Mouse (Mus musculus) stomach, postnatal 0 days (tissue): Measurements from ENCODE around the gene C1qtnf12. TPM values are rescaled to one million over a fixed set of nuclear protein-coding genes. Genes with fewer than 3 reads are reported as not detected.

Experiments
- ATAC-seq: fragments of 200-750 bp; cut with Nextera tagmentation; 2 replicates; pipeline ENCODE4 v1.8.0; 2017; ENCODE audit not compliant: low FRiP score, low TSS enrichment
- DNase-seq: peaks from one replicate; pipeline ENCODE4 v3.0.0-alpha.2; 2016; ENCODE audit warnings: low spot score
- H3K27ac ChIP-seq: fragments of 300-500 bp; sonication (generic); replicated peaks from 2 replicates; pipeline ENCODE4 v1.5.1; 2014; ENCODE audit warnings: mild to moderate bottlenecking, control low read depth
- H3K27me3 ChIP-seq: fragments of 300-500 bp; sonication (generic); 2 replicates; pipeline ENCODE4 v1.6.1; 2014; ENCODE audit warnings: low read length; ENCODE audit not compliant: control insufficient read depth, insufficient read depth
- H3K36me3 ChIP-seq: fragments of 300-500 bp; sonication (generic); 2 replicates; pipeline ENCODE4 v1.6.1; 2014; ENCODE audit warnings: low read length, mixed read lengths; ENCODE audit not compliant: control insufficient read depth, insufficient read depth
- H3K4me1 ChIP-seq: fragments of 300-500 bp; sonication (generic); replicated peaks from 2 replicates; pipeline ENCODE4 v1.6.1; 2014; ENCODE audit warnings: antibody characterized with exemption; ENCODE audit not compliant: control insufficient read depth, insufficient read depth
- H3K4me2 ChIP-seq: fragments of 300-500 bp; sonication (generic); replicated peaks from 2 replicates; pipeline ENCODE4 v1.6.1; 2014; ENCODE audit warnings: low read depth, mild to moderate bottlenecking, control low read depth, moderate library complexity
- H3K4me3 ChIP-seq: fragments of 300-500 bp; sonication (generic); 2 replicates; pipeline ENCODE4 v1.5.1; 2014; ENCODE audit warnings: low read depth, low read length, control low read depth
- H3K9ac ChIP-seq: fragments of 300-500 bp; sonication (generic); 2 replicates; pipeline ENCODE4 v1.6.1; 2014; ENCODE audit warnings: mild to moderate bottlenecking, low read length, control low read depth, mixed read lengths
- H3K9me3 ChIP-seq: fragments of 300-500 bp; sonication (generic); 2 replicates; pipeline ENCODE4 v1.6.1; 2016; ENCODE audit warnings: low read length; ENCODE audit not compliant: control insufficient read depth
- CTCF ChIP-seq: IDR thresholded peaks from 2 replicates; pipeline ENCODE4 v1.5.1; 2016; ENCODE audit warnings: antibody characterized with exemption, low read depth, mild to moderate bottlenecking, moderate library complexity
- EP300 ChIP-seq: optimal IDR thresholded peaks from 2 replicates; pipeline ENCODE3; 2016; ENCODE audit warnings: antibody characterized with exemption
- WGBS: fragments of 180-500 bp; shearing (Covaris S2); extraction: QIAGEN DNeasy Blood & Tissue Kit; methylation state at CpG from one replicate; pipeline ENCODE4 v1.1.7; 2014; 5-methylcytosine and 5-hydroxymethylcytosine counted together
- polyA plus RNA-seq: library from polyadenylated mRNA; unstranded; fragments of >200 nt; fragmentation: Nextera tagmentation; extraction: Ambion mirVana; gene quantifications from 2 replicates; pipeline ENCODE4 v1.2.1, GENCODE M21; 2015

C1qtnf12 gene
- polyA plus RNA-seq, 1 experiment from 2014 or later: 48.5 TPM

GRCm38 (mm10) chr4:155970286-155970685 is 8.2 kb downstream of the C1qtnf12 start:
- TF ChIP-seq CTCF: no peak
- no peak for TF ChIP-seq EP300
- no peak overlapping the region for H3K9ac ChIP-seq
- no peak overlapping the region for H3K27ac ChIP-seq
- no peak overlapping the region for H3K4me2 ChIP-seq
- H3K4me3 ChIP-seq: no peak overlapping the region
- no peaks in the 10 kb centered on the region for H3K9me3 ChIP-seq
- H3K36me3 ChIP-seq: no peaks in the 10 kb centered on the region
- H3K27me3 ChIP-seq: no peaks in the 10 kb centered on the region
- 76% methylated on average over 5 of the region's 5 CpGs for WGBS
- ATAC-seq (no peak), DNase-seq (no peak)
- no peaks in the 10 kb centered on the region for H3K4me1 ChIP-seq

- Histone ChIP-seq H3K9me3 (no peaks in the 10 kb centered on the region), H3K4me1 (no peaks in the 10 kb centered on the region), H3K27ac (no peak overlapping the region), H3K4me3 (no peak overlapping the region), H3K4me2 (no peak overlapping the region), H3K9ac (no peak overlapping the region), H3K27me3 (no peaks in the 10 kb centered on the region), H3K36me3 (no peaks in the 10 kb centered on the region)
- ATAC-seq (no peak), DNase-seq (no peak)
- 75% methylated on average over 6 of the region's 6 CpGs for WGBS
- TF ChIP-seq EP300 (no peak), CTCF (no peak)
These were observed 10.5 kb downstream of the C1qtnf12 start for GRCm38 (mm10) chr4:155972651-155973050.

- WGBS: 73% methylated on average over 2 of the region's 2 CpGs
- DNase-seq (no peak), ATAC-seq (no peak)
- no peak overlapping the region for H3K27ac ChIP-seq
- TF ChIP-seq EP300: no peak
- TF ChIP-seq CTCF: peak; percentile 29; the same call in 1 of the 2 replicates
- no peak overlapping the region for H3K9ac ChIP-seq
- H3K4me1 ChIP-seq: no peaks in the 10 kb centered on the region
- no peaks in the 10 kb centered on the region for H3K9me3 ChIP-seq
- no peaks in the 10 kb centered on the region for H3K27me3 ChIP-seq
- no peak overlapping the region for H3K4me3 ChIP-seq
- H3K36me3 ChIP-seq: no peaks in the 10 kb centered on the region
- no peak overlapping the region for H3K4me2 ChIP-seq
These were observed 11.1 kb downstream of the C1qtnf12 start for GRCm38 (mm10) chr4:155973239-155973638.

GRCm38 (mm10) chr4:155981436-155982082 is 19.4 kb downstream of the C1qtnf12 start:
- no peaks in the 10 kb centered on the region for H3K4me1 ChIP-seq
- H3K4me3 ChIP-seq: no peak overlapping the region
- H3K9me3 ChIP-seq: no peaks in the 10 kb centered on the region
- TF ChIP-seq EP300: no peak
- TF ChIP-seq CTCF: no peak
- 75% methylated on average over 12 of the region's 12 CpGs for WGBS
- DNase-seq (no peak), ATAC-seq (no peak)
- no peak overlapping the region for H3K4me2 ChIP-seq
- no peaks in the 10 kb centered on the region for H3K36me3 ChIP-seq
- H3K27ac ChIP-seq: no peak overlapping the region
- no peaks in the 10 kb centered on the region for H3K27me3 ChIP-seq
- H3K9ac ChIP-seq: no peak overlapping the region

GRCm38 (mm10) chr4:155983788-155984187 is 21.7 kb downstream of the C1qtnf12 start:
- no peaks in the 10 kb centered on the region for H3K4me1 ChIP-seq
- no peak overlapping the region for H3K4me3 ChIP-seq
- no peak for TF ChIP-seq CTCF
- no peak for TF ChIP-seq EP300
- no peaks in the 10 kb centered on the region for H3K9me3 ChIP-seq
- H3K9ac ChIP-seq: no peak overlapping the region
- DNase-seq (no peak), ATAC-seq (no peak)
- H3K36me3 ChIP-seq: no peaks in the 10 kb centered on the region
- no peak overlapping the region for H3K27ac ChIP-seq
- no peaks in the 10 kb centered on the region for H3K27me3 ChIP-seq
- H3K4me2 ChIP-seq: no peak overlapping the region
- 15% methylated on average over 2 of the region's 2 CpGs for WGBS

- H3K36me3 ChIP-seq: 0 out of 2 replicates have a peak, but pooled peaks cover 2% of the 10 kb centered on the region
- no peaks in the 10 kb centered on the region for H3K27me3 ChIP-seq
- TF ChIP-seq CTCF: no peak
- TF ChIP-seq EP300: no peak
- WGBS: 77% methylated on average over 22 of the region's 22 CpGs
- DNase-seq (peak; percentile 31), ATAC-seq (peak; percentile 1; the same call in 1 of the 2 replicates)
- H3K9me3 ChIP-seq: no peaks in the 10 kb centered on the region
- peak overlapping the region; percentile 96 for H3K4me2 ChIP-seq
- peak overlapping the region; percentile 78 for H3K9ac ChIP-seq
- H3K4me1 ChIP-seq: peaks cover 11% of the 10 kb centered on the region
- peak overlapping the region; percentile 95 for H3K27ac ChIP-seq
- H3K4me3 ChIP-seq: peak overlapping the region; percentile 92
These were observed 29.2 kb downstream of the C1qtnf12 start for GRCm38 (mm10) chr4:155991211-155991907.
